ENCODE assay signal across 8 mouse cellular contexts in genomic region chr14:57524671-57525387, GRCm38 (mm10). TPM values are rescaled to one million over a fixed set of nuclear protein-coding genes. Genes with fewer than 3 reads are reported as not detected.
DNase-seq lines count a peak whose midpoint lies in the region; ATAC-seq and TF ChIP-seq lines count a peak whose summit lies in the region.

TSS of gene Il17d (plus strand) at chr14:57524777.

- H3K27me3 ChIP-seq in liver, adult 2 months (ENCODE audit: control insufficient read depth, insufficient read depth, low read length), result peaks cover 9% of the 10 kb centered on the region
- H3K27me3 ChIP-seq in forebrain, embryonic 14.5 days (replicated peaks; ENCODE audit: control insufficient read depth, insufficient read depth, low read length), result peaks cover 2% of the 10 kb centered on the region; the same call in 1 of the 2 replicates
- H3K27me3 ChIP-seq in hindbrain, embryonic 13.5 days, result peaks cover 30% of the 10 kb centered on the region
- H3K27me3 ChIP-seq in limb, embryonic 15.5 days, result no peaks in the 10 kb centered on the region

- peak within 1 kb of the TSS; percentile 56 for H3K9ac ChIP-seq in liver, adult 2 months (ENCODE audit: low read depth, low read length)
- peak within 1 kb of the TSS; percentile 78 for H3K9ac ChIP-seq in forebrain, embryonic 14.5 days (ENCODE audit: low read length)
- peak within 1 kb of the TSS; percentile 84 for H3K9ac ChIP-seq in hindbrain, embryonic 13.5 days
- H3K9ac ChIP-seq in limb, embryonic 15.5 days, result peak within 1 kb of the TSS; percentile 63

- peak within 1 kb of the TSS; percentile 67 for H3K4me3 ChIP-seq in liver, adult 2 months (ENCODE audit: insufficient read depth, low read depth, low read length)
- peak within 1 kb of the TSS; percentile 75 for H3K4me3 ChIP-seq in forebrain, embryonic 14.5 days (ENCODE audit: low read depth, low read length)
- peak within 1 kb of the TSS; percentile 78 for H3K4me3 ChIP-seq in hindbrain, embryonic 13.5 days
- peak within 1 kb of the TSS; percentile 69 for H3K4me3 ChIP-seq in limb, embryonic 15.5 days

- WGBS in liver, adult 2 months, result 5% methylated on average over 103 of the region's 104 CpGs
- under 1% methylated on average over 48 of the region's 104 CpGs for WGBS in forebrain, embryonic 14.5 days
- under 1% methylated on average over 32 of the region's 104 CpGs for WGBS in hindbrain, embryonic 13.5 days
- under 1% methylated on average over 69 of the region's 104 CpGs for WGBS in limb, embryonic 15.5 days

- H3K4me1 ChIP-seq in liver, adult 2 months (ENCODE audit: control insufficient read depth, insufficient read depth, low read length), result peaks cover 7% of the 10 kb centered on the region
- peaks cover 5% of the 10 kb centered on the region for H3K4me1 ChIP-seq in forebrain, embryonic 14.5 days (ENCODE audit: control insufficient read depth, insufficient read depth, low read length)
- H3K4me1 ChIP-seq in hindbrain, embryonic 13.5 days (replicated peaks), result peaks cover 25% of the 10 kb centered on the region
- peaks cover 25% of the 10 kb centered on the region for H3K4me1 ChIP-seq in limb, embryonic 15.5 days

- H3K27ac ChIP-seq in liver, adult 2 months (replicated peaks; ENCODE audit: insufficient read depth, low read depth, low read length), result no peak within 1 kb of the TSS
- H3K27ac ChIP-seq in forebrain, embryonic 14.5 days (ENCODE audit: low read depth, low read length), result peak within 1 kb of the TSS; percentile 68; the same call in 1 of the 2 replicates
- H3K27ac ChIP-seq in hindbrain, embryonic 13.5 days, result peak within 1 kb of the TSS; percentile 79
- H3K27ac ChIP-seq in limb, embryonic 15.5 days, result peak within 1 kb of the TSS; percentile 86

- ATAC-seq in forebrain, embryonic 14.5 days, result peak; percentile 51
- ATAC-seq in hindbrain, embryonic 13.5 days (ENCODE audit: low FRiP score), result peak; percentile 55
- ATAC-seq in limb, embryonic 15.5 days (ENCODE audit: insufficient number of reproducible peaks, low FRiP score, low TSS enrichment, low read depth), result no peak

- peak within 1 kb of the TSS; percentile 84 for H3K4me2 ChIP-seq in forebrain, embryonic 14.5 days (ENCODE audit: low read length)
- peak within 1 kb of the TSS; percentile 82 for H3K4me2 ChIP-seq in hindbrain, embryonic 13.5 days
- H3K4me2 ChIP-seq in limb, embryonic 15.5 days, result peak within 1 kb of the TSS; percentile 81

- H3K36me3 ChIP-seq in liver, adult 2 months (ENCODE audit: control insufficient read depth, insufficient read depth, low read length), result no peaks in the 10 kb centered on the region
- no peaks in the 10 kb centered on the region for H3K36me3 ChIP-seq in forebrain, embryonic 14.5 days (ENCODE audit: control insufficient read depth, insufficient read depth, low read length)
- no peaks in the 10 kb centered on the region for H3K36me3 ChIP-seq in hindbrain, embryonic 13.5 days
- H3K36me3 ChIP-seq in limb, embryonic 15.5 days, result no peaks in the 10 kb centered on the region; the same call in 1 of the 2 replicates

- H3K9me3 ChIP-seq in forebrain, embryonic 14.5 days (replicated peaks; ENCODE audit: control insufficient read depth, low read length), result no peaks in the 10 kb centered on the region
- no peaks in the 10 kb centered on the region for H3K9me3 ChIP-seq in hindbrain, embryonic 13.5 days
- H3K9me3 ChIP-seq in limb, embryonic 15.5 days, result no peaks in the 10 kb centered on the region

- no peak for DNase-seq in liver, adult 2 months (ENCODE audit: extremely low read depth, low read depth, low spot score)
- no peak for DNase-seq in liver
- DNase-seq in brain, adult 2 months (ENCODE audit: low read depth, low spot score), result peak; percentile 62
- peak; percentile 62 for DNase-seq in forebrain, embryonic 14.5 days (ENCODE audit: low spot score)
- peak; percentile 65 for DNase-seq in neural tube, embryonic 10.5 days (ENCODE audit: extremely low spot score, low spot score)
- no peak for DNase-seq in urinary bladder, postnatal 10 days (ENCODE audit: low spot score)

- H3K79me2 ChIP-seq in liver, adult 2 months (ENCODE audit: control insufficient read depth, insufficient read depth, low read length), result no peaks in the 10 kb centered on the region

- TF ChIP-seq CTCF in liver, adult 2 months (IDR thresholded peaks at IDR 0.05; ENCODE audit: low read depth, low read length), result no peak

- TF ChIP-seq POLR2A in liver, adult 2 months (IDR thresholded peaks at IDR 0.05; ENCODE audit: extremely low read depth, insufficient read depth, low read length), result no peak

RNA-seq across cellular contexts. Expression of gene Il17d, which starts in this region (rescaled TPM):
- not detected in 2 replicates for total RNA-seq in liver, adult 2 months (2014; rRNA removed)
- polyA plus RNA-seq in liver, adult 2 months (2012; rRNA removed), result 0.17 TPM in 2 replicates
- polyA plus RNA-seq in forebrain, embryonic 14.5 days (2014; fragmentation: Nextera tagmentation; extraction: Ambion mirVana), result 1.9 and 2.4 TPM in 2 replicates
- polyA plus RNA-seq in hindbrain, embryonic 13.5 days (2015; fragmentation: Nextera tagmentation; extraction: Ambion mirVana), result 3.8 and 4.0 TPM in 2 replicates
- polyA plus RNA-seq in limb, embryonic 15.5 days (2015; fragmentation: Nextera tagmentation; extraction: Ambion mirVana), result 9.2 and 12.1 TPM in 2 replicates

Comparison
In these comparisons a context has a peak if more than half of its experiments do, and no peak if none do; other contexts are left out.
1. DNase-seq: peak in brain, adult 2 months (single experiment), forebrain, embryonic 14.5 days (single experiment) and neural tube, embryonic 10.5 days (single experiment); none in liver, adult 2 months (single experiment), liver (single experiment) and urinary bladder, postnatal 10 days (single experiment).
2. Peak in every context shown above with its lines, with median percentiles within 50 percentile points of each other: H3K4me3 ChIP-seq, H3K9ac ChIP-seq and H3K4me2 ChIP-seq.